Mouse (Mus musculus) kidney, postnatal 36 days (tissue): ENCODE results near the gene Ndufb7.
"Not testable (repeated sequence)": the region's sequence is repeated elsewhere in the genome, so short reads cannot be mapped to it uniquely, and the experiment has no call there.

ENCODE experiments used
- DNase-seq, 2 experiments: peaks; one replicate each; pipeline ENCODE4 v3.0.0; 2021 to 2022; ENCODE audit warnings: mixed read lengths in 2 of 2

The Ndufb7 gene

GRCm38 (mm10) chr8:83576921-83577320, 10.4 kb downstream of the Ndufb7 start:
- no peak for DNase-seq

DNA sequence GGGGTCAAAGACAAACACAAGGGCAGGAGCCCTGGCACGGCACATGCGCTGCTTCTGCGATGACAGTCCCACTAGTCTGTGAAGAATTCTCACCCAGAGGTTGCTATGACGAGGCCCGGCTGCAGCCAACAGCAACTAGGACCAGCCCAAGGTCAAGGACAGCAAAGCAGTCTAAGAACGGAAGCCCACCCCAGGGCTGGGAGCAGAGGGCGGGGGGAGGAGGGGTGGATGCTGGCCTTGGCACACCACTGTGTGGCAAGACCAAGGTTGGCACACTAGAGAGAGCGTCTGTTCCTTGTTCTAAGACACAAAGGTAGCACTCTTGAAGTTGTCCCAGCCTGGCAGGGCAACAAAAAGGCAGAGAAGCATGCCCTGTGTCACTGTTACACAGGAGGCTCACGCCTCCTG, 10.9 kb downstream of the Ndufb7 start:
- DNase-seq = peak in 1 of 2 experiments; percentile 41

- DNase-seq = no peak
Observed at GRCm38 (mm10) chr8:83578131-83579055, 11.9 kb downstream of the Ndufb7 start.

- DNase-seq = no peak
Observed at GRCm38 (mm10) chr8:83579676-83580075, 13.2 kb downstream of the Ndufb7 start.

- DNase-seq = no peak
Observed at GRCm38 (mm10) chr8:83580826-83581225, 14.4 kb downstream of the Ndufb7 start.

GRCm38 (mm10) chr8:83582226-83582625, 15.8 kb downstream of the Ndufb7 start:
- no peak for DNase-seq

DNA sequence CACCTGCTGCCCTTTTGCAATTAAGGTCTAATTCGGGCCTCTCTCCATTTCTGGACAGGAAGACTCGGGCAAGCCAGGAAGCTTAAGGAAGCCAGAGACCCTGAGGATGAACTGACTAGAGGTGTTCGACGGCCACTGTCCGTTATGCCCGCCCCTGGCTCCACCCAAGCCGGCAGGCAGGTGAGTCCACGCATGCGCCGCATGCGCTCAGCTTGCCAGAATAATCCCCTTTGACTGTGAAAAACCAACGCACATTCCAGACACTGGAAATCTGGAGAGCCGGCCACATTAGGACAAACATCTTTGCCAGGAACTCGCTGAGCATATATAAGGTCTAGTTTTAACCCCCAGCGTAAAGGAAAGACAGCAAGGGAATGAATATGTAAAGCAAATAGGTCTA, 16.8 kb downstream of the Ndufb7 start:
- DNase-seq = no peak

DNA sequence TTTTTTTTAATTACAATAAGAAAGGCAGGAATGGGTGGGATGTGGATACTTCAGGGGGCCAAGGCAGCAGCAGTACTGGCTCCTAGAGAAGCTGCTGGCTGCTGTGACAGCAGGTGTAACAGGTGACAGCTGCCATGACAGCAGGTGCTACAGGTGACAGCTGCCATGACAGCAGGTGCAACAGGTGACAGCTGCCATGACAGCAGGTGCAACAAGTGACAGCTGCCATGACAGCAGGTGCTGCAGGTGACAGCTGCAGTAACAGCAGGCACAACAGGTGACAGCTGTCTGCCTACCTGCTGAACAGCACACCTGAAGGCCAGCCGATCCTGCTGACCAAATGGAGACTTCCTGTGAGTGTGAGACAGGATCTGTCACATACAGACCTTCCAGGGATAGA, 18.3 kb downstream of the Ndufb7 start:
- no peak for DNase-seq

DNA sequence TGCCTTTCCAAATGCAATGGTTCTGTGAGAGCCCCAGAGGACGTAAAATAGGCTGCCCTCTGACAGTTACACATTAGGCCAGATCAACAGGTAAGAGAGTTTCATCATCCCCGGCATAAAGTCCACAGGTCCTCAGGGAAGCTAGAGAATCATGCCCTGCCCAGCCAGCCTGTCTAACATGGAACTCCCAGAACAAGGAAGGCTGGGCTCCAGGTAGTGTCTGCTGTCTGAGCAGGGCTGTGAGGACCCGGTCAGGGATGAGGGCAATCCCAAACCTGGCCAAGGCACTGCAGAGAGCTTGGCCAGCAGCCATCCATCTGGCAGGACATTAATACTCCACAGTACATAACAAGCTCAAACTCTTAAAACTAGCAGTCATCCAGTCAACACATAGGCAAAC, 18.9 kb downstream of the Ndufb7 start:
- peak; percentile 62 to 72 for DNase-seq

DNA sequence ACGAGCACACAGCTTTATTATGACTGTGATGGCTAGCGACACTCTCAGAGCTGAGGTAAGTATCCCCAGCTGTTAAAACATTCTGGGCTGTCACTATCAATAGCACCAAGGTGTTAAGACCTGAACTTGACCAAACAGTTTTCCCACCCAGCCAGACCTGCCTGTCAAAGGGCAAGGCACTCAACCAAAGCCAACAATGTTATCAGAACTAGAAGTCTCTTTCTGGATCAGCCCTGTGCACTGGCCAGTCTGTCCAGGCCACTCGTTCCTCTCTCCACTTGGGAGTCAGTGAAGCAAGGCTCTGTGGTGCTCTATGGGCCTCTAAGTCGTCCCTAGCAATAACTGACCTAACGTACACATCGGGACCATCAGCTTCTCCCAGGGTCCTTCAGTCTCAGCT, 21.2 kb downstream of the Ndufb7 start:
- DNase-seq = no peak

- DNase-seq = no peak
Observed at GRCm38 (mm10) chr8:83588886-83589285, 22.4 kb downstream of the Ndufb7 start.

DNA sequence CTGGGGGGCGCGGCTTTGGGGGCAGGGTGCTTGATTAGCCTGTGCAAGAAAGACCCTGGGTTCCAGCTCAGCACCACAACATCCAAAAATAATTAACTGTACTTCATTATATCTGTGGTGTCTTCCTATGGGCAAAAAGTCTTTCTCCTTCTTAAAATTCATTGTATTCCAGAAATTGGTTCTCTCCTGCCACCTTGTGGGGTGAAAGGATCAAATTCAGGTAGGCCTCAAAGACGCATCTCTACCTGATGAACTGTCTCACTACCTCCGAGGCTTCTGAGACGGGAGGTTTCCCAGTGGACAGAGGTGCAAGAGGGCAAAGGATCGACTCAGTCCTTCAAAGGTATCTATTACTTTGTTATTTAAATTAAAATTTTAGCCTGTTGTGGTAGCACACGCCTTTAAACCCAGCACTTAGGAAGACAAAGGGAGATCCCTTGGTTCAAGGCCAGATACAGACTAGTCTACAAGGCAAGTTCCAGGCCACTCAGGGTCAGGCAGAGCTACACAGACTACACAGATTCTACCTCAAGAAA, 24.1 kb downstream of the Ndufb7 start:
- peak in 1 of 2 experiments; percentile 42 for DNase-seq

DNA sequence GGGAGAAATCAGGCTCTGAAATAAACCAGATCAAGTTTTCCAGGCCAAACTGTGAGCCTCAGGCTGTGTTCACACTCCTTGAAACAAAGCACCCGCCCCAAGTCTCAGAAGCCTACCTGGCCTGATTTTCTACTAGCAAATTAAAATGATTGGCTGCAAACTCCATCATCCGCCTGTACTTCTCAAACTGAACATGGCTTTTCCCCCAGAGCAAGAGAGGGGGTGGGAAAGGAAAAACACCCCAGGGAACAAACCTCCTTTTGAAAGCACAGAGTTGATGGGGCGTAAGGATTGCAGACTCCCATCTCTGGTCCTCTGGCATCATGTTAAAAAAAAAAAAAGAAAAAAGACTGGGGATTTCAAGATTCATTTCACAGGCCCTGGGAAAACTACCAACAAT, 26.2 kb downstream of the Ndufb7 start:
- no peak for DNase-seq

DNA sequence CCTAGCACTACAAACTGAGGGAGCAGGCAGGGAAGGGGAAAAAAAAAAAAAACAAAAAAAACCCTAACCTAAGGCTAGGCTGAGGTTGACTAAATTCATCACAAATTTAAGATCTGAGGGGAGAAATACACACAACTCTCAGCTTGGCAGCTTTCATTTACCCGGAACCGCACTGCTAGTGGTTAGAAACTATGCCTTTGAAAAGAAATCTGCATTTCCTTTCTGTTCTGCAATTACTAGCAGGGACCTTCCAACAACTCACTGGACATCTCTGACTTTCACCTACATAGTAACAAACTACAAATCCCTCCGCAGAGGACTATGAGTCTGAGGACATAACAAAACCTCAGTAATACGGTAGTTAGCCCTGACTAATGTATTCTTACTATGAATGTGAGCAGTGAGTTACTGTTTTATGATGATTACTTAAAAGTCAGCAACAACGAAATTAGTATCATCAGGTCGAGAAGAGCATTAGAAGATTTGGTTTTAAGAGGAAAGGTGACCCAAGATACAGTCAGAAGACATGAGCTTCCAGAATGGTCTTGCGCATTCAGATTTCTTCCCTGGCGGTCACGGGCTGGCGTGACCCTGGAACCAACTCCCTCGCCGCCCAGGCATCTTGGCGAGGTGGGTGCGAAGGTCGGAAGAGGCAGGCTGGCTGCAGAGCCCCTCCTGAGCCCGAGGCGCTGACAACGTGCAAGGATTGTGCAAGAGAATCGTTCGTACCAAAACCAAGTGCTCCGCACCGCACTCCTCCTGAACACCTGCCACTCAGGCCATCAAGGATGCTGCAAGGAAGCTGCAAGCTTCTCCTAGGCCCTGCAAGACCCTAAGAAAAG, 27.1 kb downstream of the Ndufb7 start:
- DNase-seq = peak; percentile 63 to 71

DNA sequence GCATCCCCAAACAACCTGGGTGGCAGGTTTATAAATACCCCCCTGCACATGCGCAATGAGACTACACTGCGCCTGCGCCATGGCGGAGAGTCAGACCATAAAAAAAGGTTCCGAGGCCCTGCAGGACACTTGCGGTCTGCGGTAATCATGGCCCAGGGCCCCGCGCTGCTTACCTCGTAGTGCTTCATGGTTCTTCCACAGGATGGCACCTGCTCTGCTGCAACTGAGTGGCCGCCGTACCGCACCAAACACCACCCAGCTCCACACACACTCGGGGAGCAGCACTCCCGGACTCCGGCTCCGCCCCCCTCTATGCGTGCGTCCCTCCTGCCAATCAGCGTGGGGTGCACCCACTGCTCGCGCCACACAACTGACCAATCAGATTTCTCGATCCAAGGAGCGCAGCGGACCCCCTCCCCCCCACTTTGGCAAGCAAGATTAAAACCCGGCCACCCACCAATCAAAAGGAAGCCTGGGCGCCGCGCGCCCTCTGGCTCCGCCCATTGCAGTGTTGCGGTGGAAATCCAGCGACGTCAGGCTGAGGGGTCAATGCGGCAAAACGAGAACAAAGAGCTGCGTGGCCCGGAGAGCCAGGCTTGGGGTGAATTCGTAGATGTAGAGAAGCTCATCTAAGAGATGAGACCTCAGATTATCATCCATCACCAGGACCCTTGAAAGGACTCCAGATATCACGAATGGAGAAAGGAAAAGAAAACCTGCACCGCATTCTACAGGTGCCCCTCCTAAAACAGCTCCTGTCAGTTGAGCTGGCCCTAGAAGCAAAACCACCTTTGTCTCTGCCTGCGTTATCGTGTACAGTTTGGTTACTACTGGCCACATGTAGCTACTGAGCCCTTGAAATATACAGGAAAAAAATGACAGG, 27.9 kb downstream of the Ndufb7 start:
- DNase-seq = peak; percentile 98

DNA sequence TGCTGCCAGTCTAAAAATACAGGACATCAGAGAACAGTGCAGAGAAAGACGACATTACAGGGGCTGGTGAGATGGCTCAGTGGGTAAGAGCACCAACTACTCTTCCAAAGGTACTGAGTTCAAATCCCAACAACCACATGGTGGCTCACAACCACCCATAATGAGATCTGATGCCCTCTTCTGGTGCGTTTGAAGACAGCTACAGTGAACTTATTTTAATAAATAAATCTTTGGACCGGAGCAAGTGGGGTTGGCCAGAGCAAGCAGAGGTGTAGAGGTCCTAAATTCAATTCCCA, 28.5 kb downstream of the Ndufb7 start:
- not testable (repeated sequence) for DNase-seq

DNA sequence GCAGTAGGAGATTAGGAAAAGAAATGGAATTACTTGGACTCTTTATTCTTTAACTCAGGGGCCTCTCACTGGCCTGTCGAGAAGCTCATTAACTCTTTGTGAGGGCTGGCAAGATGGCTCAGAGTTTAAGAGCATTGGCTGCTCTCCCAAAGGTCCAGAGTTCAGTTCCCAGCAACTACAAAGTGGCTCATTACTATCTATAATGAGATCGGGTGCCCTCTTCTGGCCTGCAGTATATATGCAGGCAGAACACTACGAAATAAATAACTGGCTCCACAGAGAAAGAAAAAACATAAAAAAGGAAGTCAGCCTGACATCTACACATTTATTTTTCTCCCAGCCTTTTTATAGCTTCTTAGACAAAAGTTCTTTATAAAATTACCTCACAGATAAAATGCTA, 29.9 kb downstream of the Ndufb7 start:
- peak; percentile 72 to 78 for DNase-seq

DNA sequence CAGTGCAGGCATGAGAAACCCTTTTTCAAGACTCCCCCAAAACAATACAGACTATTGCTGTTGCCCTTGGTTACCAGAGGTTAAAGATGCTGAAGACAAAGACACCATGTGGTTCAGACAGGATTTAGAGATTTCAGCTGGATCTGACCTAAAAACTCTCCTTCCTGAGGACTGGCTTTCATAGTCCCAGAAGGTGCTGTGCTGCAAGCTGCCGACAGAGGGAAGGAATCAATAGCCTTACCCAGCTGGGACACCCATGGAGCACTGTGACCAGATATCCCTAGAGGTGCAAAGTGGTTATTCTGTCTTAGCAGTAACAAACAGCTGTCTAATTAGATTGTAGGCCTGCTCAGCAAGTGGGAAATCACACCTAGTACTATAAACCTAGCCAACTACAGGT, 31.7 kb downstream of the Ndufb7 start:
- DNase-seq = no peak

- no peak for DNase-seq
Observed at GRCm38 (mm10) chr8:83599814-83600213, 33.3 kb downstream of the Ndufb7 start.

DNA sequence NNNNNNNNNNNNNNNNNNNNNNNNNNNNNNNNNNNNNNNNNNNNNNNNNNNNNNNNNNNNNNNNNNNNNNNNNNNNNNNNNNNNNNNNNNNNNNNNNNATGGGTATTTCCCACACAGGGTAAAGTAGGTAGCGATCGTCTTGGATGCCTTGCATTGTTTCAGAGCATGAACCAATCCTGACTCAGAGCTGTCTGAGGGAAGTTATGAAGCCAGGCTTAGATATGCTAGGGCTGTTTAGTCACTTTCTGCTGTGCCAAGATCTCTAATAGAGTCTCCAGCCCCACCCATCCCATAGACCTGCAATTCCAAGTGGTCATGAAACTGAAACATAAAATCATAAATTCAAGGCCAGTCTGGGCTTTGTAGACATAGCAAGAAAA, 36.2 kb downstream of the Ndufb7 start:
- no peak for DNase-seq

- peak; percentile 100 for DNase-seq
Observed at GRCm38 (mm10) chr8:83607661-83608397, 41.4 kb downstream of the Ndufb7 start, which contains the start of the genes Tecr and Dnajb1. TSS of gene Tecr (minus strand) at chr8:83607971. TSS of gene Dnajb1 (plus strand) at chr8:83608193.

GRCm38 (mm10) chr8:83608398-83608829, 41.9 kb downstream of the Ndufb7 start:
- peak; percentile 90 to 91 for DNase-seq
